Mouse (Mus musculus) heart, adult 11 months (tissue): ENCODE measurements around the gene Tprg.

Experiments
- DNase-seq: peaks from one replicate; pipeline ENCODE4 v3.0.0; 2022

Gene Tprg

DNA sequence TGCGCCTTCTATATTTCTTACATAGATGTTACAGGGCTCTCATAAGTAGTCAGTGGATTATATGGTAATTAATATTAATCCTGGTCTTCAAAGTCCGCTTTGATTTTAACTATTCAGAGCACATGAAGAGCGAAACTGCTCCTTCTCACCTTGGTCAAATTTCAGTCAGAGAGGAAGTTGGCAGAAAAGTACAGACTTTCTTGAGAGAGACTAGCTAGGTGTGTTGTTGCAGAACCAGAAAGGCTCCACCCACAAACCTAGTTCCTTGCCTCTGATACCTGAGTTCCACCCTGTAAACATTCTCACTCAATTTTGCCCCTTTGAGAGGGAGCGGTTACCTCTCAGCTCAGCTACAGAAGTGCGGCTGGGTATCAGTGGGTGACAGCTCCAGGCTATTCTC is at the start of gene Tprg:
Gene Tprg (plus strand): TSS at position 301 of the 400 bp plus-strand sequence.
- peak; percentile 58 for DNase-seq

DNA sequence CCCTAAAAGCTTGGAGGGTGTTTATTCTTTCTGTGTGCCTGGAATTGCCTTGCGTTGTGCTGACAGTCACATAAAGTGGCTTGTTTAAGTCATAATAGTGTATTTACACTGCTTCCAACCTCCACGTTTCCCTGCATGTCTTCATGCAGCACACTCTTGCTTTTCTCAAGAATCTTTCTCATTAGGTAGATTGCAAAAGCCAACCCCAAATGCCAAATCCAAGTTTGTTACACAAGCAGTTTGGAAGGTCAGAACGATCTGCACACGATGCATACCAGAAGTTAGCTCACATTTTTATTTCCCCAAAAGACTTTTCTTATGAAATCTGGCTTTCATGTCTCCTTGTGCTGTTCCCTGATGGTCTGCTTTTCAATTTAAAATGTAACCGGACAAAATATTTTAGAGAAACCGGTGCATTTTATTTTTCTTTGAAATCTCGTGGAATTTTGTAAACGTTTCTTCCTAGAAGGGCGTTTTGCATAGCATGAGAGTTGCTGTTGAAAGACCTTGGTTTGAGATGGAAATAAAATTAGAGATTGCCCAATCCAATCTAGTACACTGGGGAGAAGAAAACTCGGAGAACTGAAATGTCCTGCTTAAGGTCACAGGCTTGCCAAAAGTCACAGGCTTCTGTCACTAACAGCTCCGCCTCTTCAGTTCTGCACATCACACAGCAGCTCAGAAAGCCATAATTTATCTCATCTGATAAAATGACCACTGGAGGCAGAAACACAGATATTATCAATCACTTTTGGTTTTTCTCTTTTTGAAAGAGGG is 48.2 kb upstream of the Tprg start:
- DNase-seq, result peak; percentile 88

DNA sequence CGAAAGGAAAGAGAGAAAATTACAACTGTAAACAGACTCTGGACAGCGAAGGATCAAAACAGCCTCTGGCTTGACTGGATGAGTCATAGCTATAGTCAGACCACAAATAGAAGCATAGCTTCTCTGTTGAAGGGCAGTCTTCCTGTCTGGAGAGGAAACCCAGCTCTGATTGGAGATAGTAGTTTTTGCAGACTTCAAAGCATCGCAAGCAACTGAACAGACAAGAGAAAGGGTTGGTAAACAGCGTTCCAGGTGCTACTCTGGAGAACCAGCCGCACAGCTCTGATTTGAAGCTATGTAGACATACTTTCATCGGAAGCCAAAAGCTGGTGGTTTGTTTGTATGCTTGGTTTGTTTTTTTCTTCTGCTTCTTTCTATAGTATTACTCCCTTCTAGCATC is 37.7 kb upstream of the Tprg start:
- no peak for DNase-seq

DNA sequence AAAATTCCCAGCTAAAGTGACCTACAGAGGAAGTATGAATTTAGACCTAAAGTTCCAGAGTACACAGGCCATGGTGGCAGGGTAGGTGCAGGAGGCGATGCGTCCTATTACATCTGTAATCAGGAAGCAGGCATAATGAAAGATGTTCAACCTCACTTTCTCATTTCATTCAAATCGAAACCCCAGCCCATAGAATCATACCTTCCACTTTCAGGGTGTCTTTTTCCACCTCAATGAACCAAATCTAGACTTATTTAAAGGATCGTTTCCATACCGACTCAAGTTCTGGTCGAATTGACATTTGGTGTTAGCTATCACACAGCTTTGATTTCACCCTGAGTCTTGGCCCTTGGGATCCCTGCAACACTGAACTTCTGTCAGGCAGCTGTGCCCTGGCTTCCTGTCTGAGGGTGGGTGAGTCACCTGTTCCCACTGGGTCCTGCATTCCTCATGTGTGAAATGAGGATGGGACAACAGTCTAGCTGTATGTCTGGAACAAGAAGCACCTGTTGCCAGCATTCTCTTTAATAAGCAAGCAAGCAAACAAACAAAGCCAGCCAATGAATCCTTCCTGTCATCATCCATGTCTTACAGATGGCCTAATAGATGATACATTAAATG is 36.4 kb upstream of the Tprg start:
- DNase-seq, result no peak

GRCm38 (mm10) chr16:25251080-25251479 is 35.5 kb upstream of the Tprg start:
- DNase-seq, result no peak

DNA sequence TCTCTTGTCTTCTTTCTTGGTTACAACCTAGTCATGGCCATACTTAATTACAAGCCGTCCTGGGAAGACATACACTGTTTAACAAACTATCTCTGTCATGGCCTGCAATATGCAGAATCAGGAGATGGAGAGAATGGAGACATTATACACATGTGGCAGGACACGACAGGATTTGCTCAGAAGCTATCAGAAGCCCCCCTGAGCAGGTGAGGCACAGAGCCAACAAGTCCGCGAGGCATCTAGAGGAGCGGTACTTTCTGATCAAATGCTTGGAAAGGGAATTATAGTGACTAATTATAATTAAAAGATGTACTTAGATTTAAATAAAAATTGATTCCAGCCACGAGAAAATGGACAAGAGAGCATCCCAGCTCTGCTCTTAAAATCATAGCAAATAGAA is 32.0 kb upstream of the Tprg start:
- peak; percentile 70 for DNase-seq

DNA sequence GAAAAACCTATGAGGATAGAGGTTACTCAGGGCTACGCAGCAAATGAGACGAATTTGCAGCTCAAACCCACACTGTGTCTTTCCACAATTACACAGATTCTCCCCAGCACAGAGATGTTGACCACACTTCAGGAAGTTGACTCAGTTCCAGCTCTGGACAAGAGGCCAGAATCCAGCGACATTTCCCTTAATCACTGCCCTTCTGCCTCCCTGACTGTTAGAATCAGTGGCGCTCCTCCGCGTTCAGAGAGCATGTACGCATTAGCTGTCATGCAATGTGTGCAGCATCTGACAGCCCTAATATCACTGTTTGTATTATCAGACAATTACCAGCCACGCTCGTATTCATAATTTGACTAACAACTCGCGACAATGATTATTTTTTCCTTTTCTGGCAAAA is 31.4 kb upstream of the Tprg start:
- peak; percentile 93 for DNase-seq

DNA sequence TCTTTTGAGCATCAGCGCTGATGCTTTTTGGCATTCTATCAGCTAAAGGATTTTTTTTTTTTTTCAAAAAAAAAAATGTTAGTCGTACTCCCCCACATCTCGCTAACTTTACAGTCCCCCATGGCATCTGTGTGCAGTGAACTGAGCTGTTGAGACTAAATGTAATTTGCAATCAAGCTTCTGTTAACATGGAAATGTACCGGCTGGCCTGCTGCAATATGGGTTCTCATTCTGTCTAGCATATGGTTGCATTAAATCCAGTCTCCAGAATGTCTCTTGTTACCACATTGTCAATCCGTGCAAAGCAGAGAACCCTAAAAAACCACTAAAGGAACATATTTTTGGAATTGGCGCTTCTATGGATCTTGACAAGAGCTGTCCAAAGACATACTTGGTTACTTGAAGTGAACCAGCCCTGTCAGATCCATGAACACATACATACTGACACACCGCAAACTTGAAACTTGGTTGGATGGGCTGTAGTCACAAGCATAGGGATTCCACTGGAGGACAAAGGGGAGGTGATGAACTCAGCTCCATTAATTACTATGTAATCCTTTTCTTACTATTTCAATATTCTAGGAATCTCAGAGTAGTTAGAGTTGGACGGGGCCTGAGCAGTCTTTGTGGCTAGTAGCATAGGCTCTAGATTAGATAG is 30.9 kb upstream of the Tprg start:
- DNase-seq, result peak; percentile 53

GRCm38 (mm10) chr16:25262306-25262705 is 24.3 kb upstream of the Tprg start:
- DNase-seq, result peak; percentile 90

DNA sequence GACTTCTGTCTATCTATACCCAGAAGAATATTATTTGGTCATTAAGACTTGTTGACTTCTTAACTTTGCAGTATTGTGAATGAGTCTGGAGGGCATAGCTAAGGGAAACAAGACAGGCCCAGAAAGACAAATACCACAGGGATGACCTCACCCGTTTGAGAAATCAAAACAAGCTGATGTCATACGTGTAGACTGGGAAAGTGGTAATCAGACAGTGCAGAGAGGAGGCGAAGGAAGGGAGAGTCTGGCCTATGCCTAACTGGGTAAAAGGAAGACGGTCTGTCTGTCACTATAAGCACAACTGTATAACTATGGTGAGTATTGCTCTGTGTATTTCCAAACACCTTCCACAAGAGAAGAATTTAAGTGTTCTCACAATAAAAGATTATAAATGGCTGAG is 23.7 kb upstream of the Tprg start:
- peak; percentile 96 for DNase-seq

GRCm38 (mm10) chr16:25263520-25264149 is 23.0 kb upstream of the Tprg start:
- peak; percentile 92 for DNase-seq

DNA sequence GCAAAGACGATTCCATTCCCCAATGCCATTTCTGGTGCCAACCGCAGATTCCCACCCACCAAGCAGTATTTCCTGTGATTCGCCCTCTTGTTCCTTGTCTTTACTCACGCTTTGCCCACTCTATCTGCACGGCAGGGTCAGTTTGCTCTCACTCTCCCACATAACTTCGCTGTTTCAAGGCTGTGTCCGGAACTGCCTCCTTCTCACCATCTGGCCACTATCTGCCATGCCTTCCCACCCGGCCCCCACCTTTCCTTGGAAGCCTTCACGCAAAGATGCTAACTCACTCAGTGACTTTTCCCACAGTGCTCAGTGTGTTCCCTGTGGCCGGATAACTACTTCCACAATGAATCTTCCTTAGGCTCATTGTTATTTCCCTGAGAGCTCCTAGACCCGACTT is 21.4 kb upstream of the Tprg start:
- DNase-seq, result peak; percentile 68

- peak; percentile 1 for DNase-seq
Measured at GRCm38 (mm10) chr16:25268276-25268675, 18.3 kb upstream of the Tprg start.

- no peak for DNase-seq
Measured at GRCm38 (mm10) chr16:25282563-25282962, 4.1 kb upstream of the Tprg start.

DNA sequence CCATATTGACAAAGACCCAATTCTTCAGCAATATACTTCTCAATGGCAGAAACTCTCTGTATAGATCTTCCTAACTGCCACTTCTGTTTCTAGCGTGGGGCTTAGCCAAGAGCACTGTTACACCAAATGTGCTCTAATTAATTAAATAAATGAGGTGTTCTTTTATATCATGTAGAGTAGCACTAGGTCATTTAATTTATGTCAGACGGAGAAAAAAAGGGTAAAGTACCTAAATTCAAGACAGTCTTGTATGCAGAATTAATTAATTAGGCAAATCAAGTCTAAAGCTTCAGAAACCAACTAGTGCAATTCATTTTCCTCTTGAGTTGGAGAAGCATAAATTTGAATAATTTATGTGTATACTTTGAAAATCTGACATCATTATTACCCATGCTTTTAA is 7.1 kb downstream of the Tprg start:
- no peak for DNase-seq

GRCm38 (mm10) chr16:25295546-25295945 is 8.9 kb downstream of the Tprg start:
- DNase-seq, result peak; percentile 17

DNA sequence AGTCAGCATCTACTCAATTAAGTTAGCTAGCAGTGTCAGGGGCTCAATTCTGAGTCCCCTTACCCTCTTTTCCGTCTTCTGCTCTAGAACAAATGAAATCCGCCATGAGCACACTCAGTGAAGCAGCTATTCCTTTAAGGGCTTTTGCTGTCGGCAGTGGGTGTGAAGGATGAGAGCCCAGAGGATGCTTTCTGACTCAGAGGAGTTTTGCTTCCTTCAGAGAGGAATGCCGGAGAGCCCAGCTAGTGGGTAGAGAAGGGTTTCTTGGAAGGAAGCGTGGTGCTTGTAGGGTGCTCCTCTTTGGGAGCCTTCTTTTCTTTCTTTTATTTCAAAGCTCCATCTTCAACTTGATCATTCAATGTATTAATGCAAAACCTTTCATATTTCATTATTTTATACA is 10.1 kb downstream of the Tprg start:
- peak; percentile 24 for DNase-seq

DNA sequence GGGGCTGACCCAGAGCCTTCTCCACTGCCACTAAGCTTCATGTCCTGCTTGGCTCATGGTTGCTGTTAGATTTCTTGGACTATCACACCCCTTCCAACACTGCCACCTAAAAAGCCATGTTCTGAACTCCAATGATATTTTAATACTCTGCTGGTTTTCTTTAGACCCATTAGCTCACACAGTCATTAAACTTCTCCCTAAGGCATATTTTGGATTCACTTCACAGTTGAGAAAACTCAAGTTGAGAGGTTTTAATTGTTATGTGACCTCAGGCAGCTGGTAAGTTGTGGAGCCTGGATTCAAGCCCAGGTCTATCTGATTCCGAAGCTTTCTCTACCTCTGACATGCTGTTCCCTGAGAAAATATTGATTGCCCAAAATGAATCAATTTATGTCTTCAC is 11.6 kb downstream of the Tprg start:
- DNase-seq, result no peak

GRCm38 (mm10) chr16:25302616-25303015 is 16.0 kb downstream of the Tprg start:
- DNase-seq, result no peak

- DNase-seq, result no peak
Measured at GRCm38 (mm10) chr16:25314006-25314405, 27.4 kb downstream of the Tprg start.

GRCm38 (mm10) chr16:25315090-25315489 is 28.5 kb downstream of the Tprg start:
- DNase-seq, result no peak

- DNase-seq, result no peak
Measured at GRCm38 (mm10) chr16:25325631-25326238, 39.1 kb downstream of the Tprg start.
